Mouse (Mus musculus): ENCODE data around the gene Tmem38a. TPM values are rescaled to one million over a fixed set of nuclear protein-coding genes. Genes with fewer than 3 reads are reported as not detected.

The Tmem38a gene
- 107 and 111 TPM in 2 replicates for polyA plus RNA-seq (2012; rRNA removed)

GRCm38 (mm10) chr8:72571611-72572473 lies at the start of gene Tmem38a:
Gene Tmem38a (plus strand): TSS chr8:72572055.
- TF ChIP-seq CTCF (IDR thresholded peaks at IDR 0.05; ENCODE audit: borderline replicate concordance, insufficient read depth, low read depth, low read length) (no peak), POLR2A (IDR thresholded peaks at IDR 0.05; ENCODE audit: borderline replicate concordance, insufficient read depth, low read length) (peak; percentile 81)
- peak; percentile 80 to 81 for DNase-seq
- WGBS = under 1% methylated on average over 45 of the region's 45 CpGs

DNA sequence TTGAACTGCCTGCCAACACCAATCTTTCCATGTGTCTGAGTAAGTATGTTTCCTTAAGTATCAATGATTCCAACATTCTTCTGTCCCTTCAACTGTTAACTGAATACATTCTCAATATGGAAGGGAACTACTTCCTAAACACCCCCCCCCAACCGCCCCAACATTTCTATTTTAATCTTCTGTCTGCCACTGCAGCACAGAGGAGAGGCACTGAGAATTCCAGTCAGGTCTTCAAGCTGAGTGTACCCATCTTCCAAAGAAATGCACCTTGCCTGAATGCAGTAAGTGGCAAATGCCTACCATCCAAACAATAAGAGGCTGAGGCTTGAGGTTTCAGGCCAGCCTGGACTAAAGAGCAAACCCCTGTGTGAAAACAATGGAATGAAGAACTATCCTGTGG lies 39.8 kb upstream of the Tmem38a start:
- H3K4me3 ChIP-seq (replicated peaks; ENCODE audit: insufficient read depth, low read depth, low read length) = no peak overlapping the region
- 100% methylated on average over 1 of the region's 1 CpGs for WGBS
- DNase-seq = no peak
- peaks cover 16% of the 10 kb centered on the region for H3K4me1 ChIP-seq (ENCODE audit: control insufficient read depth, insufficient read depth, low read length)
- no peaks in the 10 kb centered on the region for H3K27me3 ChIP-seq (ENCODE audit: control insufficient read depth, insufficient read depth, low read length)
- TF ChIP-seq POLR2A (IDR thresholded peaks at IDR 0.05; ENCODE audit: borderline replicate concordance, insufficient read depth, low read length) (no peak), CTCF (IDR thresholded peaks at IDR 0.05; ENCODE audit: borderline replicate concordance, insufficient read depth, low read depth, low read length) (no peak)
- no peak overlapping the region for H3K27ac ChIP-seq (ENCODE audit: insufficient read depth, low read length)

More at GRCm38 (mm10) chr8:72571611-72572473, at the start of gene Tmem38a:
- H3K4me3 ChIP-seq (replicated peaks; ENCODE audit: insufficient read depth, low read depth, low read length) = peak within 1 kb of the TSS; percentile 97
- no peaks in the 10 kb centered on the region for H3K27me3 ChIP-seq (ENCODE audit: control insufficient read depth, insufficient read depth, low read length)
- H3K4me1 ChIP-seq (ENCODE audit: control insufficient read depth, insufficient read depth, low read length) = peaks cover 11% of the 10 kb centered on the region
- H3K27ac ChIP-seq (ENCODE audit: insufficient read depth, low read length) = peak within 1 kb of the TSS; percentile 86

DNA sequence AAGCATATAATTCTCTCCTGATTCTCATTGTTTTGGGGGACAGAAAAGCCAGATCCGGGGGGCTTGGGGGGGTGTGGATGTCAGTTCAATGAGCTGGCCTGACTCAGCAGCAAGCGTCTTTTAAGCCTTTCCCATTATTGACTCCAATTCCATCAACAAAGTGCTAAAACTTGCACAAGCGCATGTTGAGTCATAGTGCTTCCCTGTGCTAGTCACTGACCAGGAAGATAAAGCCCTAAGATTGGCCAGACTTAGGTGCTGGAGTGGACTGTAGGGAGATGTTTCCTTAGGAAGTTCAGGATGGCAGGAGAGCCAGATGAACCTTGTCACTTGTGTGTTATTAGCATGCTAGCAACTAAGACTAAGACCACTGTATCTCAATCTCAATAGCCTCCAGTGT lies 37.0 kb upstream of the Tmem38a start:
- WGBS = 97% methylated on average over 3 of the region's 3 CpGs
- Histone ChIP-seq H3K4me3 (replicated peaks; ENCODE audit: insufficient read depth, low read depth, low read length) (no peak overlapping the region), H3K27ac (ENCODE audit: insufficient read depth, low read length) (no peak overlapping the region), H3K4me1 (ENCODE audit: control insufficient read depth, insufficient read depth, low read length) (peaks cover 20% of the 10 kb centered on the region; the same call in 1 of the 2 replicates), H3K27me3 (ENCODE audit: control insufficient read depth, insufficient read depth, low read length) (no peaks in the 10 kb centered on the region)
- no peak for DNase-seq
- TF ChIP-seq CTCF (IDR thresholded peaks at IDR 0.05; ENCODE audit: borderline replicate concordance, insufficient read depth, low read depth, low read length) (no peak), POLR2A (IDR thresholded peaks at IDR 0.05; ENCODE audit: borderline replicate concordance, insufficient read depth, low read length) (no peak)

DNA sequence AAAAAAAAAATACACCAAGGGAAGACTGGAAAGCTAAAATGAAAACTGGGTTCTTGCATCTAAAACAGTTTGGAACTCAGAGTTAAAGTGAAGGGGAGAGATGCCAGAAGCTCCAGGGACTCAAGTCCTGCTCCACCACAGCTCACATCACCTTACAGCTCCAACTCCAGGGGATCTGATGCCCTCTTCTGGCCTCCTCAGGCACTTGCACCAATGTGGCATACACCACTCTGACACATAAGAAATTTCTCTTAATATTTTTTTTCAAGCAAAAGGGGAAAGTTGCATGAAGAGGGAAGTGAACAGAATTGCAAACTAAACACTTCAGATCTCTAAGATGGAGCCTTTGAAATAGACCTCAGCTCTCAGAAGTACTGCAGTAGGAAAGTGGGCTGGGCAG lies 32.6 kb upstream of the Tmem38a start:
- no peak for DNase-seq
- Histone ChIP-seq H3K27me3 (ENCODE audit: control insufficient read depth, insufficient read depth, low read length) (no peaks in the 10 kb centered on the region), H3K4me1 (ENCODE audit: control insufficient read depth, insufficient read depth, low read length) (peaks cover 20% of the 10 kb centered on the region; the same call in 1 of the 2 replicates), H3K27ac (ENCODE audit: insufficient read depth, low read length) (no peak overlapping the region), H3K4me3 (replicated peaks; ENCODE audit: insufficient read depth, low read depth, low read length) (no peak overlapping the region)
- TF ChIP-seq POLR2A (IDR thresholded peaks at IDR 0.05; ENCODE audit: borderline replicate concordance, insufficient read depth, low read length) = no peak
- peak; percentile 24; the same call in 1 of the 2 replicates for TF ChIP-seq CTCF (IDR thresholded peaks at IDR 0.05; ENCODE audit: borderline replicate concordance, insufficient read depth, low read depth, low read length)

GRCm38 (mm10) chr8:72547122-72547801 lies 24.6 kb upstream of the Tmem38a start:
- Histone ChIP-seq H3K4me1 (ENCODE audit: control insufficient read depth, insufficient read depth, low read length) (no peaks in the 10 kb centered on the region), H3K27me3 (ENCODE audit: control insufficient read depth, insufficient read depth, low read length) (no peaks in the 10 kb centered on the region), H3K4me3 (replicated peaks; ENCODE audit: insufficient read depth, low read depth, low read length) (peak overlapping the region; percentile 78), H3K27ac (ENCODE audit: insufficient read depth, low read length) (peak overlapping the region; percentile 10; the same call in 1 of the 2 replicates)
- TF ChIP-seq POLR2A (IDR thresholded peaks at IDR 0.05; ENCODE audit: borderline replicate concordance, insufficient read depth, low read length) (no peak), CTCF (IDR thresholded peaks at IDR 0.05; ENCODE audit: borderline replicate concordance, insufficient read depth, low read depth, low read length) (no peak)
- peak in 1 of 2 experiments; percentile 46 for DNase-seq
- under 1% methylated on average over 27 of the region's 27 CpGs for WGBS

- WGBS = under 1% methylated on average over 91 of the region's 92 CpGs
- DNase-seq = peak; percentile 97 to 99
- Histone ChIP-seq H3K4me3 (replicated peaks; ENCODE audit: insufficient read depth, low read depth, low read length) (peak within 1 kb of the TSS; percentile 78), H3K27ac (ENCODE audit: insufficient read depth, low read length) (peak within 1 kb of the TSS; percentile 18), H3K4me1 (ENCODE audit: control insufficient read depth, insufficient read depth, low read length) (no peaks in the 10 kb centered on the region), H3K27me3 (ENCODE audit: control insufficient read depth, insufficient read depth, low read length) (no peaks in the 10 kb centered on the region)
- TF ChIP-seq CTCF (IDR thresholded peaks at IDR 0.05; ENCODE audit: borderline replicate concordance, insufficient read depth, low read depth, low read length) (no peak), POLR2A (IDR thresholded peaks at IDR 0.05; ENCODE audit: borderline replicate concordance, insufficient read depth, low read length) (peak; percentile 56; the same call in 1 of the 2 replicates)
Measured at GRCm38 (mm10) chr8:72547802-72548643, 23.8 kb upstream of the Tmem38a start, which contains the start of gene Med26. Gene Med26 (minus strand): TSS chr8:72548270.

Measured in cerebellum, adult 2 months (tissue).